Mouse (Mus musculus): ENCODE data around the gene Clec16a.

The Clec16a gene

GRCm38 (mm10) chr16:10536961-10537360 lies 8.2 kb upstream of the Clec16a start:
- DNase-seq = no peak

- DNase-seq = no peak
Measured at GRCm38 (mm10) chr16:10540763-10541597, 4.2 kb upstream of the Clec16a start.

GRCm38 (mm10) chr16:10541598-10541930 lies 3.6 kb upstream of the Clec16a start:
- no peak for DNase-seq

- DNase-seq = no peak
Measured at GRCm38 (mm10) chr16:10542266-10542665, 2.9 kb upstream of the Clec16a start.

- peak; percentile 96 for DNase-seq
Measured at GRCm38 (mm10) chr16:10542698-10543365, 2.3 kb upstream of the Clec16a start, which contains the start of gene Dexi. Gene Dexi (minus strand): TSS chr16:10543054.

- no peak for DNase-seq
Measured at GRCm38 (mm10) chr16:10546865-10547264, 1.7 kb downstream of the Clec16a start.

- DNase-seq = no peak
Measured at GRCm38 (mm10) chr16:10548938-10549337, 3.8 kb downstream of the Clec16a start.

- DNase-seq = no peak
Measured at GRCm38 (mm10) chr16:10549600-10549999, 4.5 kb downstream of the Clec16a start.

GRCm38 (mm10) chr16:10551592-10551991 lies 6.5 kb downstream of the Clec16a start:
- DNase-seq = no peak

- no peak for DNase-seq
Measured at GRCm38 (mm10) chr16:10553858-10554257, 8.7 kb downstream of the Clec16a start.

- DNase-seq = no peak
Measured at GRCm38 (mm10) chr16:10559991-10560390, 14.9 kb downstream of the Clec16a start.

- DNase-seq = peak; percentile 62
Measured at GRCm38 (mm10) chr16:10565278-10565885, 20.2 kb downstream of the Clec16a start.

GRCm38 (mm10) chr16:10567153-10567552 lies 22.0 kb downstream of the Clec16a start:
- no peak for DNase-seq

- DNase-seq = no peak
Measured at GRCm38 (mm10) chr16:10569809-10570395, 24.8 kb downstream of the Clec16a start.

GRCm38 (mm10) chr16:10570708-10571107 lies 25.6 kb downstream of the Clec16a start:
- DNase-seq = no peak

- no peak for DNase-seq
Measured at GRCm38 (mm10) chr16:10571820-10572219, 26.7 kb downstream of the Clec16a start.

- no peak for DNase-seq
Measured at GRCm38 (mm10) chr16:10574936-10575335, 29.8 kb downstream of the Clec16a start.

GRCm38 (mm10) chr16:10575915-10576314 lies 30.8 kb downstream of the Clec16a start:
- DNase-seq = no peak

GRCm38 (mm10) chr16:10577548-10577947 lies 32.4 kb downstream of the Clec16a start:
- no peak for DNase-seq

- no peak for DNase-seq
Measured at GRCm38 (mm10) chr16:10578376-10578775, 33.2 kb downstream of the Clec16a start.

GRCm38 (mm10) chr16:10581234-10581898 lies 36.2 kb downstream of the Clec16a start:
- DNase-seq = no peak

GRCm38 (mm10) chr16:10585165-10585564 lies 40.0 kb downstream of the Clec16a start:
- no peak for DNase-seq

GRCm38 (mm10) chr16:10586546-10586945 lies 41.4 kb downstream of the Clec16a start:
- DNase-seq = no peak
